Mouse (Mus musculus): ENCODE measurements around the gene Trpc7.
A peak's percentile ranks its signal among the peaks of the same experiment; 100 is the strongest.

Trpc7 gene

GRCm38 (mm10) chr13:56790683-56791082, 105.1 kb downstream of the Trpc7 start:
- no peak for DNase-seq

- no peak for DNase-seq
These were observed 113.2 kb downstream of the Trpc7 start for GRCm38 (mm10) chr13:56782621-56783020.

GRCm38 (mm10) chr13:56781697-56782096, 114.1 kb downstream of the Trpc7 start:
- no peak for DNase-seq

- no peak for DNase-seq
These were observed 114.9 kb downstream of the Trpc7 start for GRCm38 (mm10) chr13:56780746-56781469.

GRCm38 (mm10) chr13:56774304-56774703, 121.5 kb downstream of the Trpc7 start:
- DNase-seq = no peak

- no peak for DNase-seq
These were observed 122.4 kb downstream of the Trpc7 start for GRCm38 (mm10) chr13:56773262-56773870.

GRCm38 (mm10) chr13:56772592-56772991, 123.2 kb downstream of the Trpc7 start:
- no peak for DNase-seq

GRCm38 (mm10) chr13:56770786-56771185, 125.0 kb downstream of the Trpc7 start:
- DNase-seq = no peak

- no peak for DNase-seq
These were observed 125.6 kb downstream of the Trpc7 start for GRCm38 (mm10) chr13:56770136-56770578.

GRCm38 (mm10) chr13:56769431-56769830, 126.4 kb downstream of the Trpc7 start:
- no peak for DNase-seq

GRCm38 (mm10) chr13:56766211-56766610, 129.6 kb downstream of the Trpc7 start:
- no peak for DNase-seq

- no peak for DNase-seq
These were observed 130.3 kb downstream of the Trpc7 start for GRCm38 (mm10) chr13:56765284-56766032.

- no peak for DNase-seq
These were observed 133.2 kb downstream of the Trpc7 start for GRCm38 (mm10) chr13:56762446-56763229.

GRCm38 (mm10) chr13:56758492-56758891, 137.3 kb downstream of the Trpc7 start:
- DNase-seq = peak; percentile 64 to 65

GRCm38 (mm10) chr13:56757201-56757600, 138.6 kb downstream of the Trpc7 start:
- no peak for DNase-seq

GRCm38 (mm10) chr13:56755871-56756270, 139.9 kb downstream of the Trpc7 start:
- peak in 1 of 2 experiments; percentile 55 for DNase-seq

- DNase-seq = no peak
These were observed 142.4 kb downstream of the Trpc7 start, which contains the start of gene Gm45623 for GRCm38 (mm10) chr13:56753192-56753951. Gene Gm45623 (minus strand): TSS chr13:56753827.

GRCm38 (mm10) chr13:56752474-56753191, 143.2 kb downstream of the Trpc7 start:
- DNase-seq = no peak

GRCm38 (mm10) chr13:56751774-56752173, 144.0 kb downstream of the Trpc7 start:
- no peak for DNase-seq

- no peak for DNase-seq
These were observed 146.4 kb downstream of the Trpc7 start for GRCm38 (mm10) chr13:56749377-56749776.

- DNase-seq = no peak
These were observed 148.2 kb downstream of the Trpc7 start for GRCm38 (mm10) chr13:56747554-56747953.

All from thymus, adult 18-20 months (tissue).